Mouse (Mus musculus): Measurements from ENCODE around the gene Csnka2ip. TPM values are rescaled to one million over a fixed set of nuclear protein-coding genes. Genes with fewer than 3 reads are reported as not detected.

The Csnka2ip gene
- total RNA-seq (2021) = under 1 TPM; 0.18 to 0.54 TPM
- long read RNA-seq = 0 reads

- no peak for DNase-seq (ENCODE audit: low spot score in 2 of 2)
Observed at GRCm38 (mm10) chr16:64602308-64602707, at the start of gene Csnka2ip. Gene Csnka2ip, minus strand, starts transcription at chr16:64602408.

- no peak for DNase-seq (ENCODE audit: low spot score in 2 of 2)
Observed at GRCm38 (mm10) chr16:64649594-64650290, 47.5 kb upstream of the Csnka2ip start.

- no peak for DNase-seq (ENCODE audit: low spot score in 2 of 2)
Observed at GRCm38 (mm10) chr16:64647771-64648170, 45.6 kb upstream of the Csnka2ip start.

- DNase-seq (ENCODE audit: low spot score in 2 of 2) = no peak
Observed at GRCm38 (mm10) chr16:64635110-64635509, 32.9 kb upstream of the Csnka2ip start.

- DNase-seq (ENCODE audit: low spot score in 2 of 2) = no peak
Observed at GRCm38 (mm10) chr16:64620116-64620515, 17.9 kb upstream of the Csnka2ip start.

- DNase-seq (ENCODE audit: low spot score in 2 of 2) = no peak
Observed at GRCm38 (mm10) chr16:64614648-64615047, 12.4 kb upstream of the Csnka2ip start.

- no peak for DNase-seq (ENCODE audit: low spot score in 2 of 2)
Observed at GRCm38 (mm10) chr16:64607793-64608192, 5.6 kb upstream of the Csnka2ip start.

GRCm38 (mm10) chr16:64586825-64587224, 15.4 kb downstream of the Csnka2ip start:
- no peak for DNase-seq (ENCODE audit: low spot score in 2 of 2)

- DNase-seq (ENCODE audit: low spot score in 2 of 2) = no peak
Observed at GRCm38 (mm10) chr16:64586262-64586619, 16.0 kb downstream of the Csnka2ip start.

- DNase-seq (ENCODE audit: low spot score in 2 of 2) = no peak
Observed at GRCm38 (mm10) chr16:64585599-64586261, 16.5 kb downstream of the Csnka2ip start.

- no peak for DNase-seq (ENCODE audit: low spot score in 2 of 2)
Observed at GRCm38 (mm10) chr16:64584591-64584990, 17.6 kb downstream of the Csnka2ip start.

GRCm38 (mm10) chr16:64583406-64583805, 18.8 kb downstream of the Csnka2ip start:
- peak in 1 of 2 experiments; percentile 13 for DNase-seq (ENCODE audit: low spot score in 2 of 2)

- no peak for DNase-seq (ENCODE audit: low spot score in 2 of 2)
Observed at GRCm38 (mm10) chr16:64569496-64569895, 32.7 kb downstream of the Csnka2ip start.

- no peak for DNase-seq (ENCODE audit: low spot score in 2 of 2)
Observed at GRCm38 (mm10) chr16:64563081-64563480, 39.1 kb downstream of the Csnka2ip start.

- no peak for DNase-seq (ENCODE audit: low spot score in 2 of 2)
Observed at GRCm38 (mm10) chr16:64558518-64558917, 43.7 kb downstream of the Csnka2ip start.

- DNase-seq (ENCODE audit: low spot score in 2 of 2) = no peak
Observed at GRCm38 (mm10) chr16:64526883-64527282, 75.3 kb downstream of the Csnka2ip start.

- DNase-seq (ENCODE audit: low spot score in 2 of 2) = no peak
Observed at GRCm38 (mm10) chr16:64524051-64524645, 78.1 kb downstream of the Csnka2ip start.

- DNase-seq (ENCODE audit: low spot score in 2 of 2) = no peak
Observed at GRCm38 (mm10) chr16:64513423-64513822, 88.8 kb downstream of the Csnka2ip start.
